Mouse (Mus musculus): ENCODE data around the gene Pla2g10. TPM values are rescaled to one million over a fixed set of nuclear protein-coding genes. Genes with fewer than 3 reads are reported as not detected.
A peak's percentile ranks its signal among the peaks of the same experiment; 100 is the strongest.
"Not testable (repeated sequence)": the region's sequence is repeated elsewhere in the genome, so short reads cannot be mapped to it uniquely, and the experiment has no call there.

The Pla2g10 gene
- polyA plus RNA-seq (2015; fragmentation: Nextera tagmentation; extraction: Ambion mirVana), result not detected in 2 replicates

GRCm38 (mm10) chr16:13730285-13731255, at the start of gene Pla2g10:
Gene Pla2g10 (minus strand): TSS chr16:13730983.
- Histone ChIP-seq H3K4me2 (replicated peaks) (peak within 1 kb of the TSS; percentile 16), H3K4me3 (no peak within 1 kb of the TSS), H3K9me3 (no peaks in the 10 kb centered on the region), H3K36me3 (no peaks in the 10 kb centered on the region), H3K4me1 (peaks cover 7% of the 10 kb centered on the region; the same call in 1 of the 2 replicates), H3K27ac (replicated peaks) (no peak within 1 kb of the TSS), H3K9ac (replicated peaks) (no peak within 1 kb of the TSS), H3K27me3 (0 out of 2 replicates have a peak, but pooled peaks cover 3% of the 10 kb centered on the region)
- ATAC-seq (replicated peaks), result no peak
- whole genome bisulfite sequencing, result 13% methylated on average over 26 of the region's 26 CpGs

- not testable (repeated sequence) for H3K9ac ChIP-seq (replicated peaks); H3K4me2 ChIP-seq (replicated peaks); H3K4me3 ChIP-seq; H3K4me1 ChIP-seq; H3K9me3 ChIP-seq; H3K36me3 ChIP-seq; H3K27me3 ChIP-seq; ATAC-seq (replicated peaks); H3K27ac ChIP-seq (replicated peaks)
- 89% methylated on average over 3 of the region's 3 CpGs for WGBS
Measured at GRCm38 (mm10) chr16:13774651-13775050, 43.9 kb upstream of the Pla2g10 start.

- WGBS, result 80% methylated on average over 2 of the region's 2 CpGs
Measured at GRCm38 (mm10) chr16:13774011-13774410, 43.2 kb upstream of the Pla2g10 start.

DNA sequence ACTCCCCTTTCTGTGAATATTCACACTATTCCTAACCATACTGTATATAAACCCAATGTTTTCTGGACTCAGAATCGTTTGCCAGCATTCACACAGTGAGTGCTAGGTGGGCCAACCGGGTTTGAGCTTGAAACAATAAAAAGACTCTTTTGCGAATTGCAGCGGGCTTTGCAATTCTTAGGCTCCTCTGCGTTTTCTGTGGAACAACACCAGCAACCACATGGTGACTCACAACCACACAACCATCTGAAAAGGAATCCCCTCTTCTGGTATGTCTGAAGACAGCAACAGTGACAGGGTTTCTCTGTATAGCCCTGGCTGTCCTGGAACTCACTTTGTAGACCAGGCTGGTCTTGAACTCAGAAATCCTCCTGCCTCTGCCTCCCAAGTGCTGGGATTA, 41.3 kb upstream of the Pla2g10 start:
- 85% methylated on average over 5 of the region's 5 CpGs for WGBS

More at GRCm38 (mm10) chr16:13774011-13774410, 43.2 kb upstream of the Pla2g10 start:
- ATAC-seq (replicated peaks); H3K27me3 ChIP-seq; H3K9me3 ChIP-seq; H3K4me1 ChIP-seq; H3K4me3 ChIP-seq; H3K36me3 ChIP-seq; H3K27ac ChIP-seq (replicated peaks); H3K4me2 ChIP-seq (replicated peaks); H3K9ac ChIP-seq (replicated peaks): not testable (repeated sequence)

DNA sequence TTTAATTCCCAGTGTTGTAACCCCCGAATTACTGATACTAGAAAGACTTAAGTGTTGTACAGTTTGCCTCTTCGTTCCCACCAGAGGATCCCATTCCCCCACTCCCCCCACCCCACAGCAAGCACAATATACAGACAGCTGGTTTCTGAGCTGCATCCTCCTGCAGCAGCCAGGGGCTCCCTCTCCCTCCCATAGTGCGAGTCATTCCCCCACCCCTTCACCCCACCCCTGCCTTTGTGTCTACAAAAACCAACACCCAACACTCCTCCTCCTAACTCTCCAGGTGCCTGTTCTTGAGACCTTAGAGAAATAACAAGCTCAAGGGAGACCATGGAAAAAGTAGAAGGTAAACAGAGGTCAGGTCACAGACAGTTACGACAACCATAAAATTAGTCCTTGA, 40.8 kb upstream of the Pla2g10 start:
- H3K9ac ChIP-seq (replicated peaks); H3K9me3 ChIP-seq; H3K27ac ChIP-seq (replicated peaks); H3K4me3 ChIP-seq; H3K27me3 ChIP-seq; ATAC-seq (replicated peaks); H3K36me3 ChIP-seq; H3K4me2 ChIP-seq (replicated peaks); H3K4me1 ChIP-seq: not testable (repeated sequence)
- 71% methylated on average over 4 of the region's 4 CpGs for WGBS

More for the DNA sequence above, 41.3 kb upstream of the Pla2g10 start:
- H3K4me2 ChIP-seq (replicated peaks); H3K4me1 ChIP-seq; H3K4me3 ChIP-seq; H3K9ac ChIP-seq (replicated peaks); H3K36me3 ChIP-seq; H3K9me3 ChIP-seq; H3K27ac ChIP-seq (replicated peaks); H3K27me3 ChIP-seq; ATAC-seq (replicated peaks): not testable (repeated sequence)

DNA sequence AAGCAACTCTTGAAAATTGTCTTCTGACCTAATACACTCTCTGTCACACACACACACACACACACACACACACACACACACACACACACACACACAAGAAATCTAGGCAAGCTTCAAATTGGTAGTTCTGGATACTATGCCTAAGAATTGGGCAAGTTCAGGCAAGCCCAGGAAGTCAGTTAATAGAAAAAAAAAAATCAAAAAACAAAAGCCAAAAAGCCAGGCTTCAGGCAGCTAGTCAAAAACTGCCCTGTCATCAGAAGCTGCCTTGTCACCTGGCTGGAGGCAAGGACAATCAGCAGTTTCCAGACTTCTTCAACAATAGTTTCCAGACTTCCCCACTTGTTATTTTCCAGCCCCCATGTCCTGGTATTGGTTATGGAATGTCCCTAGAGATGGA, 35.6 kb upstream of the Pla2g10 start:
- Histone ChIP-seq H3K9me3 (no peaks in the 10 kb centered on the region), H3K9ac (replicated peaks) (no peak overlapping the region), H3K27ac (replicated peaks) (no peak overlapping the region), H3K4me1 (no peaks in the 10 kb centered on the region), H3K36me3 (no peaks in the 10 kb centered on the region), H3K4me2 (replicated peaks) (no peak overlapping the region), H3K27me3 (no peaks in the 10 kb centered on the region), H3K4me3 (no peak overlapping the region)
- ATAC-seq (replicated peaks), result no peak

DNA sequence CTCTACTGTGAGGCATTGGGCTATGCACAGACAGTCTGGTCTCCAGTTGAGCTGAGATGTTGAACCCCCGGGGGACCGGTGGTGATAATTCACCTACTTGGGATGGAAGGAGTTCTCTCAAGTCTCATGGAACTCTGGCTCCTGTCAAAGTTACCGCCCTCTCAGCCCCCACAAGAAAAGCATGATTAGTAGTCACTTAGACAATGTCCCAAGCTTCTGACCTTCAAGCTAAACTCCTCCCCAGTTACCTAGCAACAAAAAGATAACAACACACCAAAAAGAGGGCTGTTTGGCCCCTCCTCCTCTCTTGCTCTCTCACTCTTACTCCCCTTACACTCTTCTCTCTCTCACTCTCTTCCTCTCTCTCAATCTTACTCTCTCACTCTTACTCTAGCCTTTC, 33.7 kb upstream of the Pla2g10 start:
- Histone ChIP-seq H3K4me3 (no peak overlapping the region), H3K4me2 (replicated peaks) (no peak overlapping the region), H3K9me3 (no peaks in the 10 kb centered on the region), H3K27ac (replicated peaks) (no peak overlapping the region), H3K27me3 (no peaks in the 10 kb centered on the region), H3K36me3 (no peaks in the 10 kb centered on the region), H3K4me1 (no peaks in the 10 kb centered on the region), H3K9ac (replicated peaks) (no peak overlapping the region)
- 80% methylated on average over 3 of the region's 3 CpGs for WGBS
- ATAC-seq (replicated peaks), result no peak

GRCm38 (mm10) chr16:13762807-13763206, 32.0 kb upstream of the Pla2g10 start:
- not testable (repeated sequence) for H3K9ac ChIP-seq (replicated peaks); H3K4me2 ChIP-seq (replicated peaks); H3K27me3 ChIP-seq; H3K27ac ChIP-seq (replicated peaks); H3K4me1 ChIP-seq; H3K36me3 ChIP-seq; H3K4me3 ChIP-seq; H3K9me3 ChIP-seq; ATAC-seq (replicated peaks)
- 85% methylated on average over 1 of the region's 1 CpGs for WGBS

- H3K9me3 ChIP-seq, result no peaks in the 10 kb centered on the region
- peaks cover 18% of the 10 kb centered on the region for H3K4me1 ChIP-seq
- H3K9ac ChIP-seq (replicated peaks), result no peak overlapping the region
- H3K27me3 ChIP-seq, result no peaks in the 10 kb centered on the region
- whole genome bisulfite sequencing, result 96% methylated on average over 2 of the region's 2 CpGs
- no peaks in the 10 kb centered on the region for H3K36me3 ChIP-seq
- H3K4me3 ChIP-seq, result no peak overlapping the region
- no peak overlapping the region for H3K27ac ChIP-seq (replicated peaks)
- no peak for ATAC-seq (replicated peaks)
- H3K4me2 ChIP-seq (replicated peaks), result no peak overlapping the region
Measured at GRCm38 (mm10) chr16:13757823-13758222, 27.0 kb upstream of the Pla2g10 start.

DNA sequence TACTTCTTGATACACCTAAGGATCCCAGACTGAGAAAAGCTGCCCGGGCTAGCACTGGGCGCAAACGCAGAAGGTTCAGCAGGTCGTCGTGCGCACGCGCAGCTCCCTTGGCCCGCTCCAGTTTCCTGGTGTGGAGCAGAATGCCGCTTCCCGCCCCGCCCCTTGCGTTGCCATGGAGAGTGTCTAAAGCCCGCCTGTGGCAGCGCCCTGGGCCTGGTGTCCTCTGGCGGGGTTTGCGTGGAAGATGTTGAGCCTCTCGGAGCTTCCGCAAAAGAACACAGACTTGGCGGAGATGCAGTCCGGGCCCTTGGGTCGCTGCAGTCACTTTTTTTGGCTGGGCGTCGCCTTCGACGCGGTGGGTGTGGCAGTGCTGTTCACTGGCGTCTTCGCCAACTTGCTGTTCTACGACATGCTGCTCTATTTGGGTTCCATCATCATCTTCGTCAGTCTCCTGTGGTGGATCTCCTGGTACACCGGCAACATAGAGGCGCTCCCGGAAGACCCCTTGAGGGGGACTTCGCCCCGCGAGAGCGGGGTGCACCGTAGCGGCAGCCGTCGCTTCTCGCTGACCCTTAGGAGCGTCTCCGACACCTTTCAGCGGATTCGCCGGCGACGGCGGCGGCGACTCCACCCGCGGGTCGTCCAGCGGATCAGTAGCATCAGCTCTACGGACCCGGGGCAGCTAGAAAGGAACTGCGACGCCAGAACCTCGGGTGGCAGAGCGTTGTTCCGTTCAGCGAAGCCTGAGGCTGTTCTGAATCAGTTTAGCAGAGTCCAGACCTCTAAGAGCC, 23.8 kb upstream of the Pla2g10 start:
- no peaks in the 10 kb centered on the region for H3K9me3 ChIP-seq
- under 1% methylated on average over 65 of the region's 65 CpGs for WGBS
- peaks cover 18% of the 10 kb centered on the region for H3K4me1 ChIP-seq
- ATAC-seq (replicated peaks), result peak; percentile 100
- H3K27ac ChIP-seq (replicated peaks), result peak overlapping the region; percentile 51
- peak overlapping the region; percentile 65 for H3K9ac ChIP-seq (replicated peaks)
- peak overlapping the region; percentile 81 for H3K4me3 ChIP-seq
- H3K4me2 ChIP-seq (replicated peaks), result peak overlapping the region; percentile 89
- no peaks in the 10 kb centered on the region for H3K36me3 ChIP-seq
- no peaks in the 10 kb centered on the region for H3K27me3 ChIP-seq

DNA sequence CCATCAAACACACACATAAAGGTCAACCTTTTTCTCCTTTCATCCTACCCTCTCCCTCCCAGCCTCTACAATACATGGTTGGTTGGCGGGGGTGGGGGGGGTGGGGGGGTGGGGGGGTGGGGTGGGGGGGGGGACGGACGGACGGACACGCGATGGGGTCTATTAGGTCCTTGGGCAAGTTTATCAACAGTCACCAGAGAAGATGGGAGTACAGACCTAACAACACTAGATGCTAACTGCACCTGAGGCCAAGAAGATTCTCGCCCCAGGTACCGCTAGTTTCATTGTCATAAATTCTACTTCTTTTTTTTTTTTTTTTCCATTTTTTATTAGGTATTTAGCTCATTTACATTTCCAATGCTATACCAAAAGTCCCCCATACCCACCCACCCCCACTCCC, 23.2 kb upstream of the Pla2g10 start:
- H3K36me3 ChIP-seq, result no peaks in the 10 kb centered on the region
- peak overlapping the region; percentile 51; the same call in 1 of the 2 replicates for H3K27ac ChIP-seq (replicated peaks)
- H3K27me3 ChIP-seq, result no peaks in the 10 kb centered on the region
- WGBS, result 70% methylated on average over 8 of the region's 8 CpGs
- H3K4me2 ChIP-seq (replicated peaks), result peak overlapping the region; percentile 89
- peak; percentile 56 for ATAC-seq (replicated peaks)
- H3K4me3 ChIP-seq, result peak overlapping the region; percentile 81
- peaks cover 18% of the 10 kb centered on the region for H3K4me1 ChIP-seq
- 0 out of 2 replicates have a peak overlapping the region, but pooled peaks have one; percentile 65 for H3K9ac ChIP-seq (replicated peaks)
- no peaks in the 10 kb centered on the region for H3K9me3 ChIP-seq

DNA sequence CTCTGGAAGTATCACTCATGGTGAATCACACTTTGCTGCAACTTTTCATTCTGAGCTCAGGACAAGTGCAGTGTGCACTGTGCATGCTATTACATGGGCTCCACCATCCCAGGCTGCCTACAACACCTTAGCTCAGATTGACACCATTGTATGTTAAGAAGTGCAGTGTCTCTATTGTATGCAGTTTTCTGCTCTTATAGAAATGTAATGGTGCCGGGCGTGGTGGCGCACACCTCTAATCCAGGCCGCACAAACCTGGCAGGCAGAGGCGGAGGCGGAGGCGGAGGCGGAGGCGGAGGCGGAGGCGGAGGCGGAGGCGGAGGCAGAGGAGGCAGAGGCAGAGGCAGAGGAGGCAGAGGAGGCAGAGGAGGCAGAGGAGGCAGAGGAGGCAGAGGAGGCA, 19.8 kb upstream of the Pla2g10 start:
- H3K9me3 ChIP-seq, result no peaks in the 10 kb centered on the region
- H3K9ac ChIP-seq (replicated peaks), result no peak overlapping the region
- ATAC-seq (replicated peaks), result no peak
- H3K27ac ChIP-seq (replicated peaks), result no peak overlapping the region
- WGBS, result 92% methylated on average over 13 of the region's 13 CpGs
- no peak overlapping the region for H3K4me3 ChIP-seq
- H3K4me2 ChIP-seq (replicated peaks), result no peak overlapping the region
- H3K4me1 ChIP-seq, result peaks cover 6% of the 10 kb centered on the region
- no peaks in the 10 kb centered on the region for H3K36me3 ChIP-seq
- H3K27me3 ChIP-seq, result no peaks in the 10 kb centered on the region

Data from forebrain, embryonic 15.5 days (tissue).